Mouse (Mus musculus) heart, postnatal 14 days (tissue): ENCODE data around the gene Cmtm1. TPM values are rescaled to one million over a fixed set of nuclear protein-coding genes. Genes with fewer than 3 reads are reported as not detected.
A peak's percentile ranks its signal among the peaks of the same experiment; 100 is the strongest.
"Not testable (repeated sequence)": the region's sequence is repeated elsewhere in the genome, so short reads cannot be mapped to it uniquely, and the experiment has no call there.

ENCODE experiments used
- DNase-seq, 2 experiments: peaks; one replicate each; pipeline ENCODE4 v3.0.0; 2021 to 2022
- intact Hi-C: fragments of 180-260 bp; cut with DNase I; formaldehyde crosslinking; loops from one replicate; pipeline ENCODE4 v1.15.1; 2025
- total RNA-seq, 2 experiments: library from RNA; stranded (reverse); gene quantifications; 2 replicates each; pipeline ENCODE4 v1.2.3; 2021

Gene Cmtm1
- total RNA-seq, 2 experiments from 2014 or later, result not detected

GRCm38 (mm10) chr8:104332665-104333631 lies 23.0 kb upstream of the Cmtm1 start:
- intact Hi-C loops, result loop anchor here (10.0 kb wide), 1 partner anchor 238 kb away; no protein-coding TSS in a partner anchor
- DNase-seq, result no peak

- intact Hi-C loops, DNase-seq: not testable (repeated sequence)
These were observed 12.0 kb upstream of the Cmtm1 start, which contains the start of gene Cmtm2b for GRCm38 (mm10) chr8:104321930-104322329. Gene Cmtm2b, plus strand, starts transcription at chr8:104322230.

- intact Hi-C loops, result not testable (repeated sequence)
These were observed 11.3 kb upstream of the Cmtm1 start, which contains the start of gene Gm11020 for GRCm38 (mm10) chr8:104321267-104321666. Gene Gm11020, plus strand, starts transcription at chr8:104321567.

GRCm38 (mm10) chr8:104313311-104313710 lies 3.4 kb upstream of the Cmtm1 start:
- DNase-seq, result peak in 1 of 2 experiments; percentile 29
- intact Hi-C loops, result no loop called here

More at GRCm38 (mm10) chr8:104321267-104321666, 11.3 kb upstream of the Cmtm1 start, which contains the start of gene Gm11020:
- not testable (repeated sequence) for DNase-seq

GRCm38 (mm10) chr8:104312023-104312422 lies 2.1 kb upstream of the Cmtm1 start:
- intact Hi-C loops, DNase-seq: not testable (repeated sequence)

- intact Hi-C loops, DNase-seq: not testable (repeated sequence)
These were observed 1.6 kb downstream of the Cmtm1 start for GRCm38 (mm10) chr8:104308341-104308740.

- intact Hi-C loops, result no loop called here
- no peak for DNase-seq
These were observed 5.0 kb downstream of the Cmtm1 start for GRCm38 (mm10) chr8:104304962-104305361.

GRCm38 (mm10) chr8:104302536-104302935 lies 7.4 kb downstream of the Cmtm1 start:
- intact Hi-C loops, result not testable (repeated sequence)

GRCm38 (mm10) chr8:104301577-104301976 lies 8.4 kb downstream of the Cmtm1 start:
- intact Hi-C loops, result not testable (repeated sequence)
- DNase-seq, result peak; percentile 5 to 26

More at GRCm38 (mm10) chr8:104302536-104302935, 7.4 kb downstream of the Cmtm1 start:
- not testable (repeated sequence) for DNase-seq

- DNase-seq, result no peak
- intact Hi-C loops, result no loop called here
These were observed 15.5 kb downstream of the Cmtm1 start for GRCm38 (mm10) chr8:104294396-104294795.

- DNase-seq, intact Hi-C loops: not testable (repeated sequence)
These were observed 16.9 kb downstream of the Cmtm1 start, which contains the start of gene Cmtm2a for GRCm38 (mm10) chr8:104293081-104293480. Gene Cmtm2a, minus strand, starts transcription at chr8:104293181.

- DNase-seq, result no peak
- intact Hi-C loops, result no loop called here
These were observed 41.0 kb downstream of the Cmtm1 start for GRCm38 (mm10) chr8:104268937-104269440.

- no peak for DNase-seq
- intact Hi-C loops, result no loop called here
These were observed 41.6 kb downstream of the Cmtm1 start for GRCm38 (mm10) chr8:104268368-104268767.

- intact Hi-C loops, result not testable (repeated sequence)
These were observed 45.5 kb downstream of the Cmtm1 start for GRCm38 (mm10) chr8:104264271-104264935.

GRCm38 (mm10) chr8:104261802-104262201 lies 48.1 kb downstream of the Cmtm1 start:
- intact Hi-C loops, result not testable (repeated sequence)

More at GRCm38 (mm10) chr8:104264271-104264935, 45.5 kb downstream of the Cmtm1 start:
- not testable (repeated sequence) for DNase-seq

GRCm38 (mm10) chr8:104253016-104253415 lies 56.9 kb downstream of the Cmtm1 start:
- intact Hi-C loops, result loop anchor here (5.0 to 10.0 kb wide), 2 partner anchors 192 to 319 kb away; partner anchors contain the start of gene Dync1li2
- DNase-seq, result peak in 1 of 2 experiments; percentile 21

More at GRCm38 (mm10) chr8:104261802-104262201, 48.1 kb downstream of the Cmtm1 start:
- not testable (repeated sequence) for DNase-seq

- no peak for DNase-seq
- intact Hi-C loops, result loop anchor here (2.0 to 10.0 kb wide), 3 partner anchors 89 to 321 kb away; partner anchors contain the start of gene Dync1li2
These were observed 58.5 kb downstream of the Cmtm1 start for GRCm38 (mm10) chr8:104251461-104251860.

GRCm38 (mm10) chr8:104250439-104251367 lies 59.2 kb downstream of the Cmtm1 start, which contains the start of gene Cklf:
Gene Cklf, plus strand, starts transcription at chr8:104250861.
- DNase-seq, result peak; percentile 90
- intact Hi-C loops, result loop anchor here (2.0 to 10.0 kb wide), 3 partner anchors 90 to 322 kb away; partner anchors contain the start of gene Dync1li2
